Mouse (Mus musculus) gastrocnemius, postnatal 4 days (tissue): ENCODE data around the gene Prdm11. TPM values are rescaled to one million over a fixed set of nuclear protein-coding genes. Genes with fewer than 3 reads are reported as not detected.

Source experiments
- DNase-seq, 2 experiments: peaks; one replicate each; pipeline ENCODE4 v3.0.0; 2021 to 2022; ENCODE audit warnings: low spot score in 2 of 2, mixed read lengths in 2 of 2
- total RNA-seq, 2 experiments: library from RNA; stranded (reverse); gene quantifications; 2 replicates each; pipeline ENCODE4 v1.2.3; 2021

Gene Prdm11
- total RNA-seq, 2 experiments from 2014 or later = 6.7 TPM

GRCm38 (mm10) chr2:92971069-92971468, 74.9 kb downstream of the Prdm11 start:
- DNase-seq = no peak

- DNase-seq = no peak
Observed at GRCm38 (mm10) chr2:92967839-92968166, 78.2 kb downstream of the Prdm11 start.

DNA sequence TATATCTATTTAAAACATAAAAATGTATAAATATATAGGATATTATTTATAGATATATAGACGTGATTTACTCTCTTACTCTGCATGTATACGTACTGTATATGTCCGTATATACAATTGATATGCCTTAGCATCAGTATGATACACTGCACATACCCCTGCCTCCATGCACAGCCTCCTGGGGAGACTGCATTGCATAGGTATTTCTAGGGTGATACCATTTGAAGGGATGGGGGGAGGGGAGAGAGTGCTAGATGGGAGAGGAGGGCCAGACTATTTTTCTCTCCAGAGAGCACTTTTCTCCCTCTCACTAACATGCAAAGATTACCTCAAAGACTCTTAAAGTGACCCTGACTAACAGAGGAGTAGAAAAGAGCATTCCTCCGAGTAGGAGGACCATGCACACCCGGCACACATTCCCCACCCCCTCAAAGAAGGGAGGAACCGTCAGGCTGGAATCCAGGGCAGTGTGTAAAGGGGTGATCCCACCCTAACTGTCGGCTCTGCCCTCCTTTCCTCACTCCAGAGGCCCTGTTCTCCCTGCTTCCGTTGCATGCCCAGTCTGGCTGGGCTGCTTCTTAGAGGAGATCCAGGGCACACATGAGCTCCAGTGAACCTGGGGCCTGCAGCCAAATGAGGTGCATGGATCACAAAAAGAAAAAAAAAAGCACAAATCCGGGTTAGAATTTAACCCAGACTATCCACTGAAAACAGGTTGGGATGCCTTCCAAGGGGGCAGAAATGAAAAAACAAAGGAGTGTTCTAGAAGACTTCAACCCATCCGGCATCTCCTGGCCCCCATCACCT, 78.7 kb downstream of the Prdm11 start:
- no peak for DNase-seq

DNA sequence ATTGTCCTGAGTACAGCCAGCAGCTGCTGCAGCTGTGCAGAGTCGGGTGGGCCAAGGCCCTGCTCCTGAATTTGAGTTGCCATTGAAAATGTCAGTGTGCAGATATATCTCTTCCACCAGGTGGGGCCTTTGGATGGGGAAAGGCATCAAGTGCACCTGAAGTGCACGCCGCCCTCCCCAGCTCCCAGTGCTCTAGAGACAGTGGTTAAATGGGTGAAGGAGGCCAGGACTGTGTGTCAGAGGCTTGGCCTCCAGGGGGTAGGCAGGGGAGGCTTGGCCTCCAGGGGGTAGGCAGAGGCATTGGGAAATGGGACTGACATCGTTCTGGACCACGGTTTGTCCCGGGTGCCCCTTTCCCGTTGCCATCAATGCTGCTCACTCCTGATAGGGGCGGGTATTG, 79.7 kb downstream of the Prdm11 start:
- no peak for DNase-seq

GRCm38 (mm10) chr2:92964345-92964744, 81.6 kb downstream of the Prdm11 start:
- DNase-seq = no peak

- no peak for DNase-seq
Observed at GRCm38 (mm10) chr2:92958640-92959039, 87.3 kb downstream of the Prdm11 start.

GRCm38 (mm10) chr2:92956943-92957342, 89.0 kb downstream of the Prdm11 start:
- no peak for DNase-seq

GRCm38 (mm10) chr2:92954404-92955114, 91.4 kb downstream of the Prdm11 start:
- peak; percentile 50 to 66 for DNase-seq

GRCm38 (mm10) chr2:92953450-92953849, 92.5 kb downstream of the Prdm11 start:
- DNase-seq = no peak

- DNase-seq = no peak
Observed at GRCm38 (mm10) chr2:92949518-92949917, 96.4 kb downstream of the Prdm11 start.

GRCm38 (mm10) chr2:92948699-92949300, 97.2 kb downstream of the Prdm11 start:
- DNase-seq = no peak

DNA sequence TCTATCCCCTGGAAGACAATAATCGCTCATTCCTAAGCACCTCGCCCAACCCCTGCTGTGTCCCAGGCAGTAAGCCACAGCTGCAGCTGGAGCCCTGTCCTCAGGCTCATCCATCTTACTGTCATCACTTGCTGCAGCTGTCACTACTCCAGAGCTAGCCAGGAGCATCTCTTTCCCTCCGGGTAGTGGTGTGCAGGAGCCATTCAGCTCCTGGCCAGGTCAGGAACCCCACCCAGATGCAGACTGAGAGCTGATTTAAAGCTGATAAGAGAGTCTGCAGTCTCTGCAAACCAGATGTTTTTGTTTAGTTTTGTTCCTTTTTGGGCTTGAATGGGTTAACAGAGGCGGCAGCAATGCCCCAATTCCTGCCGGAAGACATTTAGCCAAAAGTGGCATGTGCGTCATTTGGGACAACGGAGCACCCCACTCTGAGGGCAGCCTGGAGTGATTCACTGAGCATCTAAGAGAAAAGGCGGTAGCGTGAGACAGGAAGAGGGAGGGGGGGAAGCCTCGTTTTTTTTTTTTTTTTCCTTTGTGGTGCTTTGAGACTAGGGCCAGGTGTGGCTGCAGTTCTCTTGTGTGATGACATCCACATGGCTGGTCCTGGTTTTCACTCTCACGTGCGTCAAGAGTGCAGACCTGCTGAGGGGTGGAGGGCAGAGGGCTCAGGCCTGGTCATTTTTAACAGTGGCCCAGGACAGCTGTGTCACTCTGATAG, 97.8 kb downstream of the Prdm11 start:
- DNase-seq = peak; percentile 55 to 71

DNA sequence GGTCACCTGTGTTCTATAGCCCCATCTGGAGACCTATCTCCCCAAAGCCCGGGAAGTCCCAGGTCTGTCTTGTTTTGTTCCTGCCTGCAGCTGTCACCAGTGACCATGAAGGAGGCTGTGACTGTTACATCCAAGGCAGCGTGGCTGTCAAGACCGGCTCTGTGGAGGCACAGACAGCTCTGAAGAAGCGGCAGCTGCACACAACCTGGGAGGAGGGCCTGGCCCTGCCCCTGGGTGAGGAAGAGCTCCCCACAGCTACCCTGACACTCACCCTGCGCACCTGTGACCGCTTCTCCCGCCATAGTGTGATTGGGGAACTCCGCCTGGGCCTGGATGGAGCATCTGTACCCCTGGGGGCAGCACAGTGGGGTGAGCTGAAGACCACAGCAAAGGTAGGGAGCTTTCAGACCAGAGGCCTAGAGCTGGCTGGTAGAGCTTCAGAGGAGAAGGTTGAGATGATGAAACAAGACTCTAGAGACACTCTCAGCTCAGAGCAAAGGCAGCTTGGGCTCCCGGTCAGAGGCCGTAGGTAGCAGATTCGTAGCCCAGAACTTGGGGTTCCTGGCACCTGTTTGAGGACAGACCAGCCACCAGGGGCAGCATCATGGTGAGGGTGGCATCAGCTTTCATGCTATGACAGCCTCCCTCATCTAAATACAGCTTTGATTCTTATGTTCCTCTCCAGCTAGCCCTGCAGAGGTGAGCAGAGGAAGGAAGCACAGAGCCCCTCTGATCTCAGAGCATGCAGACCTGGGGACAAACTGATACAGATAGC, 100.0 kb downstream of the Prdm11 start:
- no peak for DNase-seq

DNA sequence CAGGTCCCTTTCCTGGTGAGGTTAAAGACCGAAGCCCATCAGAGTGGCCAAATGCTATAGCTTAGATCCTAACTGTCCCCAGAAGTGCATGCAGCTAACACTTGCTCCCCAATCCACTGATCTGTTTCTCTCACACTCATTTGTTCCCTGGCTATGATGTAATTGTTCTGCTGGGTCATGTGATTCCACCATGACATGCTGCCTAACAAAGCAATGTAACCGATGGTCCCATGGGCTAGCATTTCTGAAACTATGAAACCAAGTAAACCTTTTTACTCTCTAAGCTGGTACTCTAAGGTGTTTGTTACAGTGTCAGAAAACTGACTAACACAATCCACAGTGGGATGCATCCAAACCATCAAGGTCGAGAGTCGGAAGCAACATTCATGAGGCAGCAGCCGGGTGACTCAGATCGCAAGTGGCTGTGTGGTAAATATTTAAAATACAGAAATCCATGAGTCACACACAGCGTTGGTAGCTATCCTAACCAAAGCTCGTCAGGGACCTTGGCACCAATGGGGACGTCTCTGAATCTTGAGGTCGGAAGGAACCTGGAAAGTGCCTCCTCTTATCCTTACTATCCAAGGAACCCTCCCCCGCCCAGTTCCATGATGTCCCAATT, 100.7 kb downstream of the Prdm11 start:
- DNase-seq = no peak

- DNase-seq = no peak
Observed at GRCm38 (mm10) chr2:92944356-92944755, 101.6 kb downstream of the Prdm11 start.

GRCm38 (mm10) chr2:92943406-92943805, 102.6 kb downstream of the Prdm11 start:
- no peak for DNase-seq

- no peak for DNase-seq
Observed at GRCm38 (mm10) chr2:92941463-92941862, 104.5 kb downstream of the Prdm11 start.

- DNase-seq = no peak
Observed at GRCm38 (mm10) chr2:92940963-92941362, 105.0 kb downstream of the Prdm11 start.

- no peak for DNase-seq
Observed at GRCm38 (mm10) chr2:92938827-92939226, 107.1 kb downstream of the Prdm11 start.

DNA sequence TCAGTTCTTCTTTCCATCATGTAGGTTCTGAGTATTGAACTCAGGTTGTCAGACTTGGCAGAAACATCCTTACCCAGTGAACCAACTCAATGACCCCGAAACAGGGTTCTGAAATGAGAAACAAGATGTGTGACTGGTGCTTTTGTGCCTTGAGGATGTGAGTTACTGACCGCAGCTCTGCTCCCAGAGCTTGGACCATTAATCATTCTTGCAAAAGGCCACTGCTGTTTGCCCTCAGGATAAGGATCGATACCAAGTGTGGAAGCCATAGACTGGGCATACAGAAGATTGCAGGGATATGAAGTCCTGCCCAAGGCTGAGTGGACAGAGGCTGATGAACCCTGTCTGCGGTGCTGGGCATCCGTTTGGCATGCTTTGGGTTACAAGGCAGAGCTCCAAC, 107.9 kb downstream of the Prdm11 start:
- DNase-seq = no peak
